Mouse (Mus musculus) embryo, embryonic 9.5 days (tissue): ENCODE measurements around the gene Tmprss11a.

ENCODE experiments used
- DNase-seq: peaks from one replicate; pipeline ENCODE4 v3.0.0-alpha.2; 2017; ENCODE audit errors: extremely low spot score

The Tmprss11a gene

GRCm38 (mm10) chr5:86468890-86469289 lies at the start of gene Tmprss11a:
Gene Tmprss11a, minus strand, starts transcription at chr5:86468990.
- DNase-seq, result no peak

DNA sequence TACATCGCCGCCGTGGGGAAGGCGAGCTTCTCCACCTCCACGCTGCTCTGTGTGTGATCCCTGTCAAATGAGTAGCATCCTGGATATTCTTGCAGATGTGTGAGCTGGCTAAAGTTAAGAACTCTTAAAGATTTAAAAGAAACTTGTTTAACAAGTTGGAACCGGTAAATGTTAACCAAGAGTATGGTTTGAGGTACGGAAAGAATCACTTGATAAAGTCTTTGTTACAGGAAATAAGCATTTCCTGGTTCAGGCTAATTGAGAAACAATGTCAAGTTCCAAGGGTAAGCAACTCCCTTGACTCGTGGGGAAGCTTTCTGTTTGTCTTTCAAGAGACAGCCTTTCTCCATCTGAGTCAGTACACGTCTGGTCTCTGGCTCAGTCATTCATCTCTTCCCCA lies 49.7 kb upstream of the Tmprss11a start, which contains the start of gene Tmprss11g:
Gene Tmprss11g (minus strand): TSS at position 101 of the 400 bp plus-strand sequence.
- DNase-seq, result no peak

DNA sequence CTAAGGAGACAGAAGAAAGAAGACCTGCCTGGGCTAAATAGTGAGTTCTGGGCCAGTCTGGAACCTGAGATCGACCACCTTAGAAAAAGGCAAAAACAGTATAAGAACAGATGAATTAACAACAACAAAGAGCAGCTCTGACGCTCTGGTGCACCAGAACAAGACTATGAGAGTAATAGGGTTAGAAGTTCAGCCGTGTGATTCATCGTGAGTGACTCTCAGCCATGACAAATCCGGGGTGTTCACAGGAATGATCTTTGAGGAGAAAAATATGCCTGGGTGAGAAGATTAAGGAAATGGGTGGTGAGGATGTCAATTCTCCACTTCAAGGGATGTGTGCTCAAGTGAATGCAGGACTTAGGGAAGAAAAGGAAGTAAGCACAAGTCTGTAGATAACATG lies 42.7 kb upstream of the Tmprss11a start:
- DNase-seq, result no peak

GRCm38 (mm10) chr5:86493453-86493852 lies 24.7 kb upstream of the Tmprss11a start:
- DNase-seq, result no peak

- DNase-seq, result no peak
These were observed 13.8 kb upstream of the Tmprss11a start for GRCm38 (mm10) chr5:86482562-86482961.

DNA sequence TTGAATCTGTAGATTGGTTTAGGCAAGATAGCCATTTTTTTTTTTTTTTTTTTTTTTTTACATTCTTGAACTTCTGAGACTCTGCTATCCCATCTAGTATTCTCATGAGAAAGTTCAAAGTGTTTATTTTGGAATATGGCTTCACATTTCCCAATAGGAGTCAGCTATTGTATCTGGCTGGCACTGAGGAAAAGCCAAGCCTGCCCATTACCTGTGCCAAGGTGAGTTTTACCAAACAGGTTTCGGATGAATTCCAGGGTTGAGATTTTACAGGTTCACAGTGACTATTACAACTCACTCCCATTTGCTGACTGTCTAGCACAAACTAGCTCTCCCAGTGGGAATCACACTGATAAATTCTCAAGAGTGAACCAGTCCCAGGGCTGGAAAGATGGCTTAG lies 13.2 kb upstream of the Tmprss11a start:
- DNase-seq, result no peak

GRCm38 (mm10) chr5:86473859-86474258 lies 5.1 kb upstream of the Tmprss11a start:
- no peak for DNase-seq

DNA sequence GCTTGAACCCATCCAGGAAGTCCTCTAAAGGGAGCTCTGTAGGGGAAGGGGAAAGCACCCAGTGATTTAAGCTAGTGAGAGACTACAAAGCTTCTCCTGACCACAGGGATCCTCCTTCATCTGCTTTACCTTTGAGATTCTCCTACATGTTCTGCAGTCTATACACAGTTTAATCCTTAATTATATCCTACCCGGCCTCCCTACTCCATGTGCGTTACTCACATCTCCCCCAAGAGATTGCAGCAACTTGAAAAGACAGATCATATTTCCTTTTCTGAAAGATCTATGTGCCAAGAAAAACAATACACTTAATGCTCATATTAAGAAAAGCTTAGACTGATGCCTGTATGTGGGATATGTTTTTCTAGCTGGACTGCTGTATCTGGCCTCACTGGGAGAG lies 29.5 kb downstream of the Tmprss11a start:
- no peak for DNase-seq

DNA sequence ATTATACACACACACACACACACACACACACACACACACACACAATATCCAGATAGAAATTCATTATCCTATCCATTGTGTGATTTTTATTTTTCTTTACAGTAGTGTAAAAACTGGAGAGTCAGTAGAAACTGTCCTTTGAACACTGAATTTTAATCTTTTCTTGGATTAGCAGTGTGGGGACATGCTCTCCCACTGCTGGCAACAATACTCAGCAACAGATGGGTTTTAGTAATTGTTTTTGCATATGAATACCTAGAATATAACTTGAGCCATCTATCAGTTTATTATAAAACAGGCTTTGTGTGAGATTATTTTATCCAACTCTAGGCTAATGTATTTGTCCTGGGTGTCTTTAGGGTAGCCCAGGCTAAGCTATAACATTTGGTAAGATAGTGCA lies 30.2 kb downstream of the Tmprss11a start:
- DNase-seq, result no peak

DNA sequence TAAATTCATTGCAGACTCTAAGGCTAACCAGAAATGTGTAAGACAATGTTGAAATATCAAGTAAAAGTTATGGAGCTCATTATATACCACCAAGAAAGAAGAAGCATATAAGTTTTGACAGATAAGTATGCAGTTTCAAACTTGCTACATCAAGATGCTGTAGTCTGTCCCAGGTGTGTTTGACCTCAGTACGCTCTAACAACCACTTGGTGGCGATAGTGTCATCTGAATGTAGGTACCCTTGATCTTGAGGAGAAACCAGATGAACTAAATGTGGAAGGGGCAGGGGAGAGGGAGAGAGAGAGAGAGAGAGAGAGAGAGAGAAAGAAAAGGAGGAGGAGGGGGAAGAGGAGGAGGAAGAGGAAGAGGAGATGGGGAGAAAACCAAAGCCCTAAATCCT lies 36.1 kb downstream of the Tmprss11a start:
- DNase-seq, result peak; percentile 29

- DNase-seq, result no peak
These were observed 37.7 kb downstream of the Tmprss11a start for GRCm38 (mm10) chr5:86431096-86431495.

DNA sequence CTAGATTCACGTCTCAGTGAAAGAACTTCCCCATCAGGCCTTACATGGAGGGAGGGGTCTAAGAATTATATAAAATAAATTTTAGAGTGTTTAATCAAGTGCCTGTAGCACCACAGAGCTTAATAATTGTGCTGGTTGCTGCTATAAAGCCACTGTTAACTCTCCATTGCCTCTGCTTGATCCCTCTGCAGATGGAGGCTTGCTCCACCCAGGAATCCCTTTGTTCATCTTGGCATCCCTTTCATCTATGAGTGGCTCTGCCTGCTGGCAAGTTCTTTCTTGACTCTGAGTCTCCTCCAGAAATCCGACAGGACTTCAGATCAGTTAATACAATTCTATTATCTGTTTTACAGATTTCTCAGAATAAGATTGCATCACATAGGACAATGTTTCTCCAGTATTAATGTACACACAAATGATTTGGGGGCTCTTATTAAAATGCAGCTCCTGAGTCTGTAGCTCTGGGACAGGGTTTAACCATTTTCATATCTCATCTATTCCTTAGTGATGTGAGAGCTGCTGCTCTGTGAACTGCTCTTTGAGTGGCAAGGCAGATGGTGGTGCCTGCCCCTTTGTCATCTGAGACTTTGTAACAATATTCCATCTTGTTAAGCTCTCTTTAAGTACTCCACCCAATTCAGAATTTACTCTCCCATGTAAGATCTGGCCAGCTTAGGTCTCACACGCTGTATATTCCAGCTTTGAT lies 47.3 kb downstream of the Tmprss11a start:
- no peak for DNase-seq

DNA sequence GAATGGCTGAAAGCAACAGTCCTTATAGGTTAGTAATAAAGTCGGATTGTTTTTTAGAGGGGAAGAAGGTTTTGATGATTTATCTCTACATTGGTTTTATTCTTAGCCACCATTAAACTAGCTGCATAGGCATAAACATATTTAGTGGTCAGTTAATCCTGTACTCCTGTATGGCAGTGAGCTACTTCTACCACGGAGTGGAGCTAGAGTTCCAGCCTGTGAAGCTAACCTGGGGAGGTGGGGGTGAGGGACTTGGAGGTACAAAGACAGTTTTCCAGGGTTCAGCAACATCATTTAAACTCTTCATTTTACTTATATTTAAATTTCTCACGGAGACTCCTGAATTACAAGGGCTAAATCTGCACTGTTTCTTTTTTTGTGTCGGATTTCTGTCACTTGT lies 49.3 kb downstream of the Tmprss11a start:
- peak; percentile 20 for DNase-seq

DNA sequence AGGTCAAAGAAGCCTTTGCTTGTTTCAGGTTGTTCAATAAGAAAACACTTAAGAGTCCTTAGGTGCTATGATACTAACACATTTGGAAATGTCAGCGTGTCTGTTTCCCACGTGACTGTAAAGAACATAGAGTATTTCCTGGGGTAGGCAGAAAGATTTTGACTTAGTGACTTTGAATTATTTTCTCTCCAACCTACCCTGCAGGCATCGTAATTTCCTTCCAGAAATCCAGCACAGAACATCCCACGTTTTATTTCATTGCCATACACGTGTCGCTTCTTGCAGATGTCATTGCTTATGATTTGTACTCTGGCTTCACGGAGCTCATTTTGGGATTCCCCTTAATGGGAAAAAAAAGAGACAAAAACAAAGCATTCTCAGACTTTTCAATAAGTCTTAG lies 54.5 kb downstream of the Tmprss11a start:
- DNase-seq, result no peak

DNA sequence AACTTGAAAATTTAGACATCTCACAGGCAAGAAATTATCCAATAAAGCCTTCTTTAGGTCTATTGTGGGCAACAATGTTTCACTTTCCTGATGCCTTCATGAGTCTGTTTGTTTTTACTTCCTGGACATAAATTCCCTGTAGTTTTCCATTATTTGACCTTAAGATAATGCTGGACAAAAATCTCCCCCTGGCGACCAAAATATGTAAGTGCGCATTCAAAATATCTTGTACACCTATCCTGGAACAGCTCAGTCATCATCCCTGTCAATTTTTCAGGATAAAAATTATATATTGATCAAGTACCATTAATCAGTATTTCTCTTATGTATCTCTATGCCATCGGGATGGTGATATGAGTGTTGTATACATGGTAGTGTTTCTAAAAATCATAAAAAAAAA lies 58.0 kb downstream of the Tmprss11a start:
- no peak for DNase-seq

GRCm38 (mm10) chr5:86407941-86408340 lies 60.8 kb downstream of the Tmprss11a start:
- no peak for DNase-seq

- DNase-seq, result no peak
These were observed 61.6 kb downstream of the Tmprss11a start for GRCm38 (mm10) chr5:86407191-86407590.

DNA sequence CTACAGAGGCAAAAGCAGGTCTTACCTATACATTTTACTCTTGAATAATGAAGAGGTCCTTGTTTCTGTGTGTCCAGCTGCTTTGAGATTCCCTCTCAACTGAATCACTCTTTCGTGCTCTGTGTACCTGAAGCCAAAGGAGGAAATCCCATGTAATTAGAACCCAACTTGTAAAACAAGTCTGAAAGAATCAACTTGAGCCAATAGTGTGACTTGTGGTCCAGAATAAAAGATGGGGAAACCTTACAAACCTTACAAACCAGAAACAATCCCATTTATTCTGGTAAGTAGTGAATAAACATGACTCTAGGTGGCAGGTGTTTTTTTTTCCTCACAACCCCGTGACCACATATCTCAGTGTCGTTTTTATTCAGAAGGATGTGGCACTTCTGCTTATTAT lies 95.5 kb downstream of the Tmprss11a start, which contains the start of gene Tmprss11d:
Gene Tmprss11d (minus strand): TSS at position 101 of the 400 bp plus-strand sequence.
- no peak for DNase-seq
